Mouse (Mus musculus) heart, postnatal 10 days (tissue): ENCODE measurements around the gene Rhcg. TPM values are rescaled to one million over a fixed set of nuclear protein-coding genes. Genes with fewer than 3 reads are reported as not detected.

Experiments
- DNase-seq, 2 experiments: peaks; one replicate each; pipeline ENCODE4 v3.0.0; 2021
- intact Hi-C: fragments of 180-260 bp; cut with DNase I; formaldehyde crosslinking; loops from one replicate; pipeline ENCODE4 v1.15.1; 2025
- total RNA-seq, 2 experiments: library from RNA; stranded (reverse); gene quantifications; 2 replicates each; pipeline ENCODE4 v1.2.3; 2021

The Rhcg gene
- under 1 TPM in 1 of 2 experiments, not detected in 1; 0.26 TPM for total RNA-seq

DNA sequence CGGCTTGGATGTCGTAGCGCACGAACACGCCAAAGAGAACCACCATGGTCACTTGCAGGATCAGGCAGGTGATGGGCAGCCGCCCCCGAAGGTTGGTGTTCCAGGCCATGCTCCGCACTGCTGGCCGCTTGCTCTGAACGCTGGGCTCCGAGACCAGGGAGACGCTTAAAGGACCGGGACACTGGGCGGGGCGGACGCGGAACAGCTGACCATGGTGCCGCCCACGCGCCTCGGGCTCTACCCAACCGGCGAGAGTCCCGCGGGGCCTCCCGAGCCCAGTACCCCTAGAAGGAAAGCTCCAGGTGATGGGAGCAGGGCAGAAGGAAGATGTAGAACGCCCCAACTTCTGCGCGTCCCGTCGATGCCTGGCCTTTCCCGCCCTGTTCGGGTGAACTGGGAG, at the start of gene Rhcg:
Gene Rhcg (minus strand): TSS at position 240 of the 400 bp plus-strand sequence.
- DNase-seq: no peak
- intact Hi-C loops: no loop called here

- DNase-seq: no peak
- intact Hi-C loops: no loop called here
Observed at GRCm38 (mm10) chr7:79666690-79667089, 49.2 kb upstream of the Rhcg start.

DNA sequence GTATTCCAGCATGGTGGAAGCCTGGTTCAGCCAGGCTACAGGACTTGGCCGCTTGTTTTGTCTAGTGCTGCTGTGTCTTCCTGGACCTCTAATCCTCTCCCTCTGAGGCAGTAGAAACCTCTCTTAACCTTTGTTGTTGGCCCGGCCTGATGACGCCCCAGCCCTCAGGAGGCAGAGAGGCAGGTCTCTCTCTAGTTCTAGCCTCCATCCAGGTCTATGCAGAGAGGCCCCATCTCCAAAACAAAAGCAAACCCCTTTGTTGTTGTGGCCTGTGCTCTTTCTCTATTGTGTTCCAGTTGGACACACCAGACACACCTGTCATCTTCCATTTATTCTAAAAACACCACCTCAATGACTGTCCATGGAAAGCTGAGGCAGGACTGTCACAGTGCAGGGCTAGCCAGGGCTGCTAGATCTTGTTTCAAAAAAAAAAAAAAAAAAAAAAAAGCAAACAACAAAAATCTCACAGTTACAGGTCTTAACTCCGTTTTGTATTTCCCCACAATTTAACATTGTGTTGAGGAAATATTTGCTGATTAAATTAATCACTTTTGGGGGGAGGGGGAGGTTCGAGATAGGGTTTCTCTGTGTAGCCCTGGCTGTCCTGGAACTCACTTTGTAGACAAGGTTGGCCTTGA, 43.9 kb upstream of the Rhcg start:
- intact Hi-C loops: loop anchor here (5.0 kb wide), 1 partner anchor 66 kb away; no protein-coding TSS in a partner anchor

DNA sequence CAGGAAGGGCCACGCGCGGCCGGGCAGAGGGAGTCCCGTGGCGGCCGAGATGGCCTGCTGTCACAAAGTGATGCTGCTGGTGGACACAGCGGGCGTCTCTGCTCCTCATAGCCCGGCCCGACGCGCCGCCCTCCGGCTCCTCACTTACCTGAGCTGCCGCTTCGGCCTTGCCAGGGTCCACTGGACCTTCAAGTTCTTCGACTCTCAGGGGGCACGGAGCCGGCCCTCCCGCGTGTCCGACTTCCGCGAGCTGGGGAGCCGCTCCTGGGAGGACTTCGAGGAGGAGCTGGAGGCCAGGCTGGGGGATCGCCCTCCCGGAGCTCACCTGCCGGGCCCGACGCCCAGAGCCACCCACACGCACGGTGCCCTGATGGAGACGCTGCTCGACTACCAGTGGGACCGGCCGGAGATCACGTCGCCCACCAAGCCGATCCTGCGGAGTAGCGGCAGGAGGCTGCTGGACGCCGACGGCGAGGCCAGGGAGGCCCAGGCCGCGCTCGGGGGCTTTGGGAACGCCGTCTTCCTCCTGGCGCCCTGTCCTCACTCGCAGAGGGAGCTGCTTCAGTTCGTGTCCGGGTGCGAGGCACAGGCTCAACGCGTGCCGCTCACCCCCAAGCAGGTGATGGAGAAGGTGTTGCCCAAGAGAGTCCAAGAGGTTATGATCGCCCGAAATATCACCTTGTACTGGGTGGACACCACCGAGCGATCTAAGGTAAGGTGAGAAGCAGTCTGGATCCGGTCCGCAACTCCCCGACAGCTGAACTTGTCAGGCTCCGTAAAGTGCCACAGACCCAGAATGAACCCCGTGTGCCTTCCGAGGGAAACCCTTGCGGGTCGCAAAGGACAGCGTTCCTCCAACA, 43.1 kb upstream of the Rhcg start:
- DNase-seq: no peak
- intact Hi-C loops: loop anchor here (5.0 kb wide), 1 partner anchor 67 kb away; no protein-coding TSS in a partner anchor

More for the DNA sequence above, 43.9 kb upstream of the Rhcg start:
- DNase-seq: no peak

GRCm38 (mm10) chr7:79659578-79660290, 42.3 kb upstream of the Rhcg start, which contains the start of gene Ticrr:
Ticrr (plus strand) TSS chr7:79660196.
- intact Hi-C loops: loop anchor here (5.0 kb wide), 1 partner anchor 68 kb away; no protein-coding TSS in a partner anchor
- peak; percentile 98 to 99 for DNase-seq

- DNase-seq: no peak
- intact Hi-C loops: no loop called here
Observed at GRCm38 (mm10) chr7:79654586-79654985, 37.1 kb upstream of the Rhcg start.

GRCm38 (mm10) chr7:79654185-79654584, 36.7 kb upstream of the Rhcg start:
- intact Hi-C loops: no loop called here
- DNase-seq: no peak

DNA sequence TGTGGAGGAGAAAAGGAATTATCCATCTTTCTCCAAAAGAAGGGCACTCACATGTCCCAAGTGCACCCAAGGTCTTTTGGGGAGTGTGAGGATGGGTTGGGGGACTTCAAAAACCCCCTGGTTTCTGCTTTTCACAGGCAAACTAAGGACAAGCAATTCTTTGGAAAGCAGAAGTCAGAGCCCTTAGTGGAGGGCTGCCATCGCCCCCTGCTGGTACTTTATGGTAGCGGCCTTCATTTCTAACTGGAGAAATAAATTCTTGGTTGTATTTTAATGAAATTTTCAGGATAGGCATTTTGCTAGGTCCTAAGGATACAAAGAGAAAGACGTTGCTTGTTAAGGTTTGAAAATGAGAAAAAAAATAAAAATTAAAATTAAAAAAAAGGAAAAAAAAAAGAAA, 31.5 kb upstream of the Rhcg start:
- intact Hi-C loops: loop anchor here (2.0 to 5.0 kb wide), 2 partner anchors 36 to 152 kb away; no protein-coding TSS in a partner anchor
- DNase-seq: peak; percentile 40 to 69

GRCm38 (mm10) chr7:79647233-79647632, 29.8 kb upstream of the Rhcg start:
- peak; percentile 12 to 48 for DNase-seq
- intact Hi-C loops: loop anchor here (5.0 kb wide), 1 partner anchor 150 kb away; no protein-coding TSS in a partner anchor

DNA sequence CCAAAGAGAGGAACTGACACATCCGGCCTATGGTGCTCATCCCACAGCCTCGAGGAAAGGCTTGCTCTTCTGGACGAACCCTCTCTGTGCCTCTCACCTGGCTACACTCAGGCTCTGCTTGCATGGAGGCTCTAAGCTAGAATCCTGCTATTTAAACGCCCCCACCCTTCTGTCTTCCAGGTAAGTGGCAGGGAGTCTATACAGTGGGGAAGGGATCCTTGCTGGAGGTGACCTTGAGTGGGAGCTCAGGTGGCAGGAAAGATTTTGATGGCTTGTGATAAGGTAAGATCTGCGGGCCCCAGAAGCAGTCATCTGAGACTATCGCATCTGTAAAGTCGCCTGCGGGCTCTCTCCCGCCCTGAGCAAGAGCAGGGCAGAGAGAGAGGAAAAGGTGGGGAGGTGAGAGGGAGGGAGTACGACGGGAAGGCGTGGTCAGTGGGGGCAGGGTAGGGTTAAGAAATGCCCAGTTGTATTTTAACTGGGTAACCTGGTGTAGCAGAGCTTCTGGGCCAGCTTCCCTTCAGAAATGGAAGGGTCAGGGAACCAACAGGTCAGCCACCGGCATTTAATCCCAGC, 14.4 kb upstream of the Rhcg start:
- intact Hi-C loops: no loop called here
- DNase-seq: no peak

- intact Hi-C loops: no loop called here
- no peak for DNase-seq
Observed at GRCm38 (mm10) chr7:79628271-79628913, 10.9 kb upstream of the Rhcg start.

DNA sequence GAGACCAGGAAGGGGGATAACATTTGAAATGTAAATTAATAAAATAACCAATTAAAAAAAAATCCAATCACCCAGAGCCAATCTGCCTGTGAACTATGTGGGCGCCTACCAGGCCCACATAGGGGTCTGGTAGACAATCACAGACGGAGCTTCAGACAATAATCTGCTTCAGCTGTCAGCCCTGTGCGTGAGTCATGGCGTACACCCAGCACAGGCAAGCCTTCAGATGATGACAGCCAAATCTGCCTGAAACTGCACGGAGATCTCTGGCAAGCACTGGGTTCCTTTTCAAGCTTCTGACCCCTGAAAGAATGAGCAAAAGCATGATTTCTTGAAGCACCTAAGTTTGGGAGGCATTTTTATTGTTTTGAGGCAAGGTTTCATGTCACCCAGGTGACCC, 8.7 kb upstream of the Rhcg start:
- DNase-seq: no peak
- intact Hi-C loops: no loop called here

- intact Hi-C loops: no loop called here
- DNase-seq: peak in 1 of 2 experiments; percentile 5
Observed at GRCm38 (mm10) chr7:79623086-79623485, 5.6 kb upstream of the Rhcg start.

- intact Hi-C loops: no loop called here
- DNase-seq: no peak
Observed at GRCm38 (mm10) chr7:79619493-79619892, 2.0 kb upstream of the Rhcg start.

- DNase-seq: no peak
- intact Hi-C loops: no loop called here
Observed at GRCm38 (mm10) chr7:79615941-79616340, 1.5 kb downstream of the Rhcg start.

- intact Hi-C loops: no loop called here
Observed at GRCm38 (mm10) chr7:79615008-79615407, 2.4 kb downstream of the Rhcg start.

GRCm38 (mm10) chr7:79613314-79613713, 4.1 kb downstream of the Rhcg start:
- DNase-seq: peak; percentile 28 to 42
- intact Hi-C loops: loop anchor here (1.0 to 5.0 kb wide), 3 partner anchors 35 to 169 kb away; no protein-coding TSS in a partner anchor

More at GRCm38 (mm10) chr7:79615008-79615407, 2.4 kb downstream of the Rhcg start:
- no peak for DNase-seq

GRCm38 (mm10) chr7:79612783-79613182, 4.7 kb downstream of the Rhcg start:
- peak; percentile 50 to 75 for DNase-seq
- intact Hi-C loops: loop anchor here (1.0 to 5.0 kb wide), 3 partner anchors 36 to 170 kb away; no protein-coding TSS in a partner anchor

GRCm38 (mm10) chr7:79611901-79612300, 5.6 kb downstream of the Rhcg start:
- peak in 1 of 2 experiments; percentile 12 for DNase-seq
- intact Hi-C loops: loop anchor here (2.0 to 5.0 kb wide), 2 partner anchors 37 to 170 kb away; no protein-coding TSS in a partner anchor
